Mouse (Mus musculus) embryonic facial prominence, embryonic 11.5 days (tissue): ENCODE results near the gene Ttc9c. TPM values are rescaled to one million over a fixed set of nuclear protein-coding genes. Genes with fewer than 3 reads are reported as not detected.

ENCODE experiments used
- ATAC-seq: fragments of 200-750 bp; cut with Nextera tagmentation; replicated peaks from 2 replicates; pipeline ENCODE4 v1.8.0; 2017; ENCODE audit warnings: low read depth; ENCODE audit not compliant: insufficient number of reproducible peaks, low FRiP score, low TSS enrichment
- DNase-seq: peaks from one replicate; pipeline ENCODE4 v3.0.0-alpha.2; 2015; ENCODE audit warnings: low spot score
- H3K27ac ChIP-seq: fragments of 300-500 bp; sonication (generic); replicated peaks from 2 replicates; pipeline ENCODE4 v1.5.1; 2014; ENCODE audit warnings: mild to moderate bottlenecking, low read depth, low read length, control low read depth
- H3K27me3 ChIP-seq: fragments of 300-500 bp; sonication (generic); 2 replicates; pipeline ENCODE4 v1.6.1; 2014; ENCODE audit warnings: mild to moderate bottlenecking, low read length, moderate library complexity, mixed read lengths; ENCODE audit not compliant: control insufficient read depth, insufficient read depth
- H3K36me3 ChIP-seq: fragments of 300-500 bp; sonication (generic); replicated peaks from 2 replicates; pipeline ENCODE4 v1.6.1; 2014; ENCODE audit warnings: low read depth, mild to moderate bottlenecking, low read length, moderate library complexity, mixed read lengths; ENCODE audit not compliant: control insufficient read depth, insufficient read depth
- H3K4me1 ChIP-seq: fragments of 300-500 bp; sonication (generic); 2 replicates; pipeline ENCODE4 v1.6.1; 2014; ENCODE audit warnings: low read length, mixed read lengths; ENCODE audit not compliant: control insufficient read depth, insufficient read depth
- H3K4me2 ChIP-seq: fragments of 300-500 bp; sonication (generic); 2 replicates; pipeline ENCODE4 v1.6.1; 2014; ENCODE audit warnings: low read depth, mild to moderate bottlenecking, control low read depth, low read length, moderate library complexity
- H3K4me3 ChIP-seq: fragments of 300-500 bp; sonication (generic); 2 replicates; pipeline ENCODE4 v1.5.1; 2014; ENCODE audit warnings: low read depth, low read length, control low read depth
- H3K9ac ChIP-seq: fragments of 300-500 bp; sonication (generic); replicated peaks from 2 replicates; pipeline ENCODE4 v1.6.1; 2014; ENCODE audit warnings: mild to moderate bottlenecking, control low read depth, low read length
- H3K9me3 ChIP-seq: fragments of 300-500 bp; sonication (generic); replicated peaks from 2 replicates; pipeline ENCODE4 v1.6.1; 2016; ENCODE audit warnings: mild to moderate bottlenecking, low read length, inconsistent platforms, mixed read lengths; ENCODE audit not compliant: control insufficient read depth
- WGBS: fragments of 180-500 bp; shearing (Covaris S2); extraction: QIAGEN DNeasy Blood & Tissue Kit; methylation state at CpG from one replicate; pipeline ENCODE4 v1.1.7; 2014; 5-methylcytosine and 5-hydroxymethylcytosine counted together
- polyA plus RNA-seq: library from polyadenylated mRNA; unstranded; fragments of >200 nt; fragmentation: Nextera tagmentation; extraction: Ambion mirVana; gene quantifications from 2 replicates; pipeline ENCODE4 v1.2.1, GENCODE M21; 2014

Ttc9c gene
- polyA plus RNA-seq, 1 experiment from 2014 or later, result 68.7 TPM

GRCm38 (mm10) chr19:8821146-8821545 is 2.0 kb upstream of the Ttc9c start:
- Histone ChIP-seq H3K27ac (no peak overlapping the region), H3K4me2 (peak overlapping the region; percentile 83), H3K4me1 (no peaks in the 10 kb centered on the region; the same call in 1 of the 2 replicates), H3K27me3 (no peaks in the 10 kb centered on the region), H3K4me3 (peak overlapping the region; percentile 99), H3K36me3 (peaks cover 17% of the 10 kb centered on the region), H3K9me3 (no peaks in the 10 kb centered on the region), H3K9ac (peak overlapping the region; percentile 96)
- 2% methylated on average over 7 of the region's 7 CpGs for WGBS
- ATAC-seq, result no peak
- DNase-seq, result no peak

- peak overlapping the region; percentile 96 for H3K9ac ChIP-seq
- no peaks in the 10 kb centered on the region for H3K9me3 ChIP-seq
- peak overlapping the region; percentile 83 for H3K4me2 ChIP-seq
- no peak for DNase-seq
- H3K36me3 ChIP-seq, result peaks cover 14% of the 10 kb centered on the region
- no peaks in the 10 kb centered on the region; the same call in 1 of the 2 replicates for H3K4me1 ChIP-seq
- ATAC-seq, result no peak
- peak overlapping the region; percentile 99 for H3K4me3 ChIP-seq
- H3K27me3 ChIP-seq, result no peaks in the 10 kb centered on the region
- H3K27ac ChIP-seq, result peak overlapping the region; percentile 98
- WGBS, result under 1% methylated on average over 48 of the region's 48 CpGs
Observed at GRCm38 (mm10) chr19:8820424-8820956, 1.4 kb upstream of the Ttc9c start.

GRCm38 (mm10) chr19:8819596-8820423 is 677 bp upstream of the Ttc9c start, which contains the start of gene Hnrnpul2:
Gene Hnrnpul2, plus strand, starts transcription at chr19:8820010.
- DNase-seq (peak; percentile 98), ATAC-seq (peak; percentile 97)
- Histone ChIP-seq H3K9ac (peak within 1 kb of the TSS; percentile 96), H3K27ac (peak within 1 kb of the TSS; percentile 98), H3K36me3 (peaks cover 11% of the 10 kb centered on the region), H3K9me3 (no peaks in the 10 kb centered on the region), H3K4me2 (peak within 1 kb of the TSS; percentile 83), H3K27me3 (no peaks in the 10 kb centered on the region), H3K4me3 (peak within 1 kb of the TSS; percentile 99), H3K4me1 (no peaks in the 10 kb centered on the region; the same call in 1 of the 2 replicates)
- WGBS, result under 1% methylated on average over 80 of the region's 83 CpGs

- H3K4me1 ChIP-seq, result no peaks in the 10 kb centered on the region; the same call in 1 of the 2 replicates
- no peak for ATAC-seq
- H3K27me3 ChIP-seq, result no peaks in the 10 kb centered on the region
- no peaks in the 10 kb centered on the region for H3K9me3 ChIP-seq
- H3K4me2 ChIP-seq, result peak overlapping the region; percentile 82
- WGBS, result 34% methylated on average over 14 of the region's 14 CpGs
- peak overlapping the region; percentile 99 for H3K4me3 ChIP-seq
- H3K36me3 ChIP-seq, result peaks cover 9% of the 10 kb centered on the region; the same call in 1 of the 2 replicates
- peak overlapping the region; percentile 75; the same call in 1 of the 2 replicates for H3K27ac ChIP-seq
- no peak for DNase-seq
- peak overlapping the region; percentile 77 for H3K9ac ChIP-seq
Observed at GRCm38 (mm10) chr19:8818301-8818798, 783 bp downstream of the Ttc9c start.

GRCm38 (mm10) chr19:8817001-8817400 is 2.1 kb downstream of the Ttc9c start:
- H3K4me3 ChIP-seq, result peak overlapping the region; percentile 10; the same call in 1 of the 2 replicates
- ATAC-seq (no peak), DNase-seq (no peak)
- H3K27me3 ChIP-seq, result no peaks in the 10 kb centered on the region
- H3K27ac ChIP-seq, result no peak overlapping the region
- WGBS, result 78% methylated on average over 3 of the region's 3 CpGs
- peak overlapping the region; percentile 27; the same call in 1 of the 2 replicates for H3K9ac ChIP-seq
- H3K4me2 ChIP-seq, result peak overlapping the region; percentile 13
- H3K36me3 ChIP-seq, result peaks cover 9% of the 10 kb centered on the region; the same call in 1 of the 2 replicates
- no peaks in the 10 kb centered on the region for H3K9me3 ChIP-seq
- H3K4me1 ChIP-seq, result no peaks in the 10 kb centered on the region; the same call in 1 of the 2 replicates

GRCm38 (mm10) chr19:8815812-8816211 is 3.3 kb downstream of the Ttc9c start:
- no peak for ATAC-seq

GRCm38 (mm10) chr19:8806810-8807209 is 12.3 kb downstream of the Ttc9c start:
- Histone ChIP-seq H3K4me1 (no peaks in the 10 kb centered on the region), H3K4me2 (no peak overlapping the region), H3K36me3 (0 out of 2 replicates have a peak, but pooled peaks cover 2% of the 10 kb centered on the region), H3K4me3 (no peak overlapping the region), H3K9ac (no peak overlapping the region), H3K27me3 (no peaks in the 10 kb centered on the region), H3K9me3 (no peaks in the 10 kb centered on the region), H3K27ac (no peak overlapping the region)
- WGBS, result 91% methylated on average over 5 of the region's 5 CpGs
- ATAC-seq (no peak), DNase-seq (no peak)

More at GRCm38 (mm10) chr19:8815812-8816211, 3.3 kb downstream of the Ttc9c start:
- no peak for DNase-seq
- Histone ChIP-seq H3K9me3 (no peaks in the 10 kb centered on the region), H3K4me2 (no peak overlapping the region), H3K36me3 (peaks cover 11% of the 10 kb centered on the region; the same call in 1 of the 2 replicates), H3K4me3 (no peak overlapping the region), H3K27me3 (no peaks in the 10 kb centered on the region), H3K27ac (no peak overlapping the region), H3K9ac (no peak overlapping the region; the same call in 1 of the 2 replicates), H3K4me1 (no peaks in the 10 kb centered on the region; the same call in 1 of the 2 replicates)
- WGBS, result 83% methylated on average over 11 of the region's 11 CpGs
